Mouse (Mus musculus) intestine, postnatal 0 days (tissue): ENCODE results near the gene Ccdc24. TPM values are rescaled to one million over a fixed set of nuclear protein-coding genes. Genes with fewer than 3 reads are reported as not detected.

Experiments
- ATAC-seq: fragments of 200-750 bp; cut with Nextera tagmentation; 2 replicates; pipeline ENCODE4 v1.8.0; 2017; ENCODE audit warnings: mild to moderate bottlenecking, moderate TSS enrichment, moderate library complexity
- H3K27ac ChIP-seq: fragments of 300-500 bp; sonication (generic); 2 replicates; pipeline ENCODE4 v1.5.1; 2014; ENCODE audit warnings: mild to moderate bottlenecking, low read depth, low read length, moderate library complexity
- H3K27me3 ChIP-seq: fragments of 300-500 bp; sonication (generic); replicated peaks from 2 replicates; pipeline ENCODE4 v1.6.1; 2014; ENCODE audit warnings: low read length, mixed read lengths; ENCODE audit not compliant: control insufficient read depth, insufficient read depth
- H3K36me3 ChIP-seq: fragments of 300-500 bp; sonication (generic); 2 replicates; pipeline ENCODE4 v1.6.1; 2014; ENCODE audit warnings: mild to moderate bottlenecking, moderate library complexity; ENCODE audit not compliant: control insufficient read depth, insufficient read depth
- H3K4me1 ChIP-seq: fragments of 300-500 bp; sonication (generic); replicated peaks from 2 replicates; pipeline ENCODE4 v1.6.1; 2014; ENCODE audit warnings: antibody characterized with exemption, low read length, mixed read lengths; ENCODE audit not compliant: control insufficient read depth, insufficient read depth
- H3K4me2 ChIP-seq: fragments of 300-500 bp; sonication (generic); replicated peaks from 2 replicates; pipeline ENCODE4 v1.6.1; 2014; ENCODE audit warnings: low read depth, mild to moderate bottlenecking, moderate library complexity
- H3K4me3 ChIP-seq: fragments of 300-500 bp; sonication (generic); 2 replicates; pipeline ENCODE4 v1.5.1; 2014; ENCODE audit warnings: low read depth, low read length
- H3K9ac ChIP-seq: fragments of 300-500 bp; sonication (generic); 2 replicates; pipeline ENCODE4 v1.6.1; 2014; ENCODE audit warnings: mild to moderate bottlenecking, low read depth, low read length
- H3K9me3 ChIP-seq: fragments of 300-500 bp; sonication (generic); 2 replicates; pipeline ENCODE4 v1.6.1; 2016; ENCODE audit warnings: mixed run types; ENCODE audit not compliant: control insufficient read depth
- CTCF ChIP-seq: sonication (generic); IDR thresholded peaks from 2 replicates; pipeline ENCODE4 v1.5.1; 2016; ENCODE audit warnings: low read depth, mild to moderate bottlenecking, control low read depth, antibody characterized with exemption, moderate library complexity
- WGBS: fragments of 180-500 bp; shearing (Covaris S2); extraction: QIAGEN DNeasy Blood & Tissue Kit; methylation state at CpG from one replicate; pipeline ENCODE4 v1.1.7; 2014; 5-methylcytosine and 5-hydroxymethylcytosine counted together
- polyA plus RNA-seq: library from polyadenylated mRNA; unstranded; fragments of >200 nt; fragmentation: Nextera tagmentation; extraction: Ambion mirVana; gene quantifications from 2 replicates; pipeline ENCODE4 v1.2.1, GENCODE M21; 2015

The Ccdc24 gene
- polyA plus RNA-seq, 1 experiment from 2014 or later: 0.64 TPM

DNA sequence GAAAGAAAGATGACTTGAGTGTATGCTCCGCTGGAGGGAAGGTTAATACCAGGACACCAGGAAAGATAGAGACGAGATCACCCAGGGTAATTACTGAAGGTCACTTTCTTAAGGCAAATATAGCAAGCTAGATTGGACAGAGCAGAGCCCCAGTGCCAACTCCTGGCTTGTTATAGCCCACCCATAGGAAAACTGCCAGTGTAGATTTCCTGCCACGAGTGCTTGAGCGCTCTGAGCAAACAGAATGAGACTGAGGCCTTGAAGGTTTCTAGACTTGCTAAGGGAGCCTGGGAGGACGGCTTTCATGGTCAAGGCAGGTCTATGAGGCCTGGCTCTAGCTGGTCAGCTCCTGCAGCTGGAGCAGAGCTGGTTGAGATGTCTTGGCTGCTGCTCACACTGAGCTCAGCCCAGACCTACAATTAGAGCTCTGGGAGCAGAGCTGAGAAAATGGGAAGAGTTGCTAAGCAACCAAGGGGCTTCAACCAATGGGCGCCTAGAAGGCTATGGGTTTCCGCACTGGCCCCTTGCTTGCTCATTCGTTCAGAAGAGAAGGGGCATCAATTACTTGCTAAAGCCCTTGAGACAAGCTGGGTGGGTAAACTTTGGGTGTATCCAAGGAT is 36.6 kb upstream of the Ccdc24 start:
- Histone ChIP-seq H3K9ac (no peak overlapping the region), H3K9me3 (no peaks in the 10 kb centered on the region), H3K4me1 (peaks cover 2% of the 10 kb centered on the region; the same call in 1 of the 2 replicates), H3K36me3 (peaks cover 40% of the 10 kb centered on the region), H3K27me3 (no peaks in the 10 kb centered on the region), H3K4me3 (no peak overlapping the region), H3K27ac (no peak overlapping the region), H3K4me2 (no peak overlapping the region)
- no peak for TF ChIP-seq CTCF
- ATAC-seq: no peak
- 74% methylated on average over 8 of the region's 8 CpGs for WGBS

DNA sequence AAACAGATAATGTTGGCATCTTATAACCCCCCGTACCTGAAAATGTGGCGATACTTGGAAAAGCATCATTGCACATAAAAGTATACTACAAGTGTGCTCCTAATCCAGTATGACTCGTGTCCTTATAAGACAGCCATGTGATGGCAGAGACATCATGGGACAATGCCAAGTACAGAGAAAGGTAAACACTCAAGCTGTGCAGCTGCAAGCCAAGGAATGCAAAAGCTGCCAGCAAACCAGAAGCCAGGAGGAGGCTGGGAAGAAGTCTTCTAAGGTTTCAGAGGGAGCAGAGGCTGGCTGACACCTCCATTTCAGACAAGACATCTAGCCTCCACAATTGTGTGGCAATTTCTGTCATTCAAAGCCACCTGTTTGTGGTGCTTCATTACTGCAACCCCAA is 33.8 kb upstream of the Ccdc24 start:
- no peak overlapping the region for H3K4me2 ChIP-seq
- no peaks in the 10 kb centered on the region for H3K27me3 ChIP-seq
- no peaks in the 10 kb centered on the region for H3K9me3 ChIP-seq
- H3K4me3 ChIP-seq: no peak overlapping the region
- peaks cover 56% of the 10 kb centered on the region for H3K36me3 ChIP-seq
- ATAC-seq: no peak
- TF ChIP-seq CTCF: no peak
- H3K9ac ChIP-seq: no peak overlapping the region
- WGBS: 71% methylated on average over 3 of the region's 3 CpGs
- H3K27ac ChIP-seq: no peak overlapping the region
- no peaks in the 10 kb centered on the region for H3K4me1 ChIP-seq

DNA sequence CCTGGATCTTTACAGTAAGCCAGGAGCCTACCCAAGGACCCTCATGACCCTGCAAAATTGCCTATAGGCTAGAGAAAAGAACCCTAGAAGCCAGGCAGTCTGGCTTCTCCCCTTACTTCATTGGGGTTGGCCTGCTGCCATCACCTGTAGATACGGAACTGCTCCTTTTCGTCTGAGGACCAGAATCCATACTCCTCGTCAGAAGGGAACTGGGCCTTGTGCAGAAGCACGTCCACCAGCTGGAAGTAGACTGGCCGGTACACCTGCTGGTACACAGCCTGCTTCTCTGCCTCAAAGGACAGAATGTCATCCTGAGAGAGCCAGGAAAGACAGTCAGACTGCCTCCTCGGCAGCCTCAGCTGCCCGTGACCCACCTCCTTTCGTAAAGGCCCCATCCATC is 32.4 kb upstream of the Ccdc24 start:
- Histone ChIP-seq H3K36me3 (peaks cover 61% of the 10 kb centered on the region), H3K4me2 (no peak overlapping the region), H3K9ac (no peak overlapping the region), H3K27me3 (no peaks in the 10 kb centered on the region), H3K4me3 (no peak overlapping the region), H3K27ac (no peak overlapping the region), H3K4me1 (no peaks in the 10 kb centered on the region), H3K9me3 (no peaks in the 10 kb centered on the region)
- WGBS: 92% methylated on average over 8 of the region's 8 CpGs
- ATAC-seq: no peak
- no peak for TF ChIP-seq CTCF

DNA sequence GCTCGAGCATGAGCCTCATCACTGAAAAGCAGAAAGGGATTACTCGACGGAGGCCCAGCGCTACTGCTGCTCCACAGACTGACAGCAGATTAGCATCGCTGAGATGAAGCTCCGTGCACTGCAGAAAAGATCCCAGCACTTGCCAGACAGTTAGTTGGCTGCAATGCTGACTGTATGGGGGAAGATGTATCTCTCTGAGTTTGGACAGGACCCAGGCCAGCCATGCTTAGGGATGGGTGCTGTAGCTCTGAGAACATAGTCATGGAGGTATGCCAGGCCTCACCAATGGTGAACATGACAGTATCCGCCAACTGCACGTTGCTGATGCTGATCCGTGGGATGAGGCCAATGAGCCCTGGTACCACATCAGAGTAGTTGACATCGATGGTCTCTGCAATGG is 31.7 kb upstream of the Ccdc24 start:
- 91% methylated on average over 10 of the region's 10 CpGs for WGBS
- Histone ChIP-seq H3K4me1 (no peaks in the 10 kb centered on the region), H3K27me3 (no peaks in the 10 kb centered on the region), H3K4me3 (no peak overlapping the region), H3K36me3 (peaks cover 67% of the 10 kb centered on the region), H3K4me2 (no peak overlapping the region), H3K9me3 (no peaks in the 10 kb centered on the region), H3K9ac (no peak overlapping the region), H3K27ac (no peak overlapping the region)
- no peak for ATAC-seq
- no peak for TF ChIP-seq CTCF

DNA sequence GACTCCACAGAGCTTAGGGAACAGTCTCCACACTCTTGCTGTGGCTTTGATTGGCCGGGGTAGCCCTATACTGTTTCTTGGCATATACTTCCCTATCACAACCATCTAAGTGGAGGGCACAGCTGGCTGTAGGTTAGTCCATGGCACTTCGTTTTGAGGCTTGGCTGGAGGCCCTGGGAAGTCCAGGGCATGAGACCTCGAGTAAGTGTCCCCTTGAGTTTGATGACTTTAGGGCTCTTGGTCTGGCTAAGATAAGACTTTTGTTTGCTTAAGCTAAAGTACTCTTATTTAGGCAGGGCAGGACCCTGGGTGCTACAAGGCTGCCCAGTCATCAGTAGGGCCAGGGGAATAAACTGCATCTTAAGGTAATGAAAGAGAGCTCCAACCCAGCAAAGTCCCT is 25.8 kb upstream of the Ccdc24 start:
- TF ChIP-seq CTCF: no peak
- Histone ChIP-seq H3K27ac (no peak overlapping the region), H3K9me3 (no peaks in the 10 kb centered on the region), H3K4me1 (no peaks in the 10 kb centered on the region), H3K27me3 (no peaks in the 10 kb centered on the region), H3K36me3 (peaks cover 45% of the 10 kb centered on the region), H3K4me2 (no peak overlapping the region), H3K4me3 (no peak overlapping the region), H3K9ac (no peak overlapping the region)
- WGBS: 59% methylated on average over 3 of the region's 3 CpGs
- ATAC-seq: no peak

DNA sequence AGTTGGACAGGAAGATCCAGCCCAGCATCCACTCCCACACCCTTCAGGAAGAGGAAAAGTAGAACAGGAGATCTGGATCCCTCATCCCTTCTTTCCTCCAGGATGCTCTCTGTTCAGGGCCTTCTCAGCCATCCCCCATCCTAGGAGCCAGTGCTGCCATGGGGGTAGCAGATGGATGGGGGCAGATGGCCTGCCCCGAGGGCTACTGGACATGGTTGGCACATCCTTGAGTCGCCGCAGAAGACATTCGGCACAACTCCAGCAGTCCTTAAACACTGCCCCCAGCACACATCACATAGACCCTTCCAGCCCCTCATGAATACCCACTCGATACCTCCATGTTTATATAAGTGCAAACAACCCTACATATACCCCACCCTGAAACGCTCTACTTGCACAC is 23.7 kb upstream of the Ccdc24 start:
- Histone ChIP-seq H3K4me3 (no peak overlapping the region), H3K4me1 (0 out of 2 replicates have a peak, but pooled peaks cover 2% of the 10 kb centered on the region), H3K4me2 (no peak overlapping the region), H3K9ac (no peak overlapping the region), H3K36me3 (peaks cover 24% of the 10 kb centered on the region), H3K27ac (no peak overlapping the region), H3K9me3 (no peaks in the 10 kb centered on the region), H3K27me3 (no peaks in the 10 kb centered on the region)
- ATAC-seq: no peak
- 93% methylated on average over 6 of the region's 6 CpGs for WGBS
- no peak for TF ChIP-seq CTCF

DNA sequence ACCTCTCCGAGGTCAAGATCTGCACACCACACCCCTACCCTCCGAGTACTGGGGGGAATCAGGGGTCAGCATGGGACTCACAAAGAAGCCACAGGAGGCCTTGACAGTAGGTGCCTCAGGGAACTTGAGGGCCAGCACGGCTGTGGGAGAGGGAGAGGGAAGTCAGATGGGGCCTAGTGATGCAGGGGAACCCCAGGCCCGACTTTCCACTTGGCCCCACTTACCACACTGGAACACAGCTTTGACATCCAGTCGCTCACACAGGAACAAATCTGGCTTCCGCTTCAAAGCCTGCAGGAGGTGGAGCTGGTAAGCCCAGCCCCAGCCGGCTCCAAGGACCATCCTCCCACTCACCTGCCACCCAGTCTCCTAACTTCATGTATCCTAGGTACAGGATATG is 23.0 kb upstream of the Ccdc24 start:
- H3K9ac ChIP-seq: no peak overlapping the region
- no peak overlapping the region for H3K27ac ChIP-seq
- H3K4me3 ChIP-seq: no peak overlapping the region
- ATAC-seq: no peak
- H3K4me1 ChIP-seq: 0 out of 2 replicates have a peak, but pooled peaks cover 2% of the 10 kb centered on the region
- H3K9me3 ChIP-seq: no peaks in the 10 kb centered on the region
- H3K4me2 ChIP-seq: no peak overlapping the region
- H3K36me3 ChIP-seq: peaks cover 17% of the 10 kb centered on the region
- H3K27me3 ChIP-seq: no peaks in the 10 kb centered on the region
- 77% methylated on average over 7 of the region's 7 CpGs for WGBS
- TF ChIP-seq CTCF: no peak
